Mouse (Mus musculus): ENCODE data around the gene Rbks. TPM values are rescaled to one million over a fixed set of nuclear protein-coding genes. Genes with fewer than 3 reads are reported as not detected.

Gene Rbks
- total RNA-seq, 4 experiments from 2014 or later = 2.7 to 5.1 (median 4.3) TPM

- no peak for DNase-seq (ENCODE audit: low spot score in 2 of 2)
These were observed 69.6 kb downstream of the Rbks start for GRCm38 (mm10) chr5:31627562-31628526.

- DNase-seq (ENCODE audit: low spot score in 2 of 2) = no peak
These were observed 70.3 kb downstream of the Rbks start for GRCm38 (mm10) chr5:31627117-31627516.

- no peak for DNase-seq (ENCODE audit: low spot score in 2 of 2)
These were observed 77.1 kb downstream of the Rbks start for GRCm38 (mm10) chr5:31620326-31620725.

- no peak for DNase-seq (ENCODE audit: low spot score in 2 of 2)
These were observed 82.9 kb downstream of the Rbks start for GRCm38 (mm10) chr5:31614339-31615025.

GRCm38 (mm10) chr5:31613852-31614286, 83.6 kb downstream of the Rbks start:
- DNase-seq (ENCODE audit: low spot score in 2 of 2) = peak; percentile 77 to 86

GRCm38 (mm10) chr5:31611186-31611585, 86.2 kb downstream of the Rbks start:
- no peak for DNase-seq (ENCODE audit: low spot score in 2 of 2)

GRCm38 (mm10) chr5:31610376-31611086, 86.9 kb downstream of the Rbks start:
- DNase-seq (ENCODE audit: low spot score in 2 of 2) = no peak

- peak; percentile 73 to 77 for DNase-seq (ENCODE audit: low spot score in 2 of 2)
These were observed 91.3 kb downstream of the Rbks start for GRCm38 (mm10) chr5:31606151-31606550.

- no peak for DNase-seq (ENCODE audit: low spot score in 2 of 2)
These were observed 93.7 kb downstream of the Rbks start for GRCm38 (mm10) chr5:31603766-31604165.

- peak; percentile 57 to 69 for DNase-seq (ENCODE audit: low spot score in 2 of 2)
These were observed 95.0 kb downstream of the Rbks start for GRCm38 (mm10) chr5:31602377-31602776.

GRCm38 (mm10) chr5:31601162-31601722, 96.2 kb downstream of the Rbks start:
- no peak for DNase-seq (ENCODE audit: low spot score in 2 of 2)

- no peak for DNase-seq (ENCODE audit: low spot score in 2 of 2)
These were observed 98.3 kb downstream of the Rbks start for GRCm38 (mm10) chr5:31599161-31599560.

GRCm38 (mm10) chr5:31598579-31598978, 98.8 kb downstream of the Rbks start:
- DNase-seq (ENCODE audit: low spot score in 2 of 2) = peak in 1 of 2 experiments; percentile 14

- no peak for DNase-seq (ENCODE audit: low spot score in 2 of 2)
These were observed 99.3 kb downstream of the Rbks start for GRCm38 (mm10) chr5:31598121-31598520.

GRCm38 (mm10) chr5:31597430-31597944, 99.9 kb downstream of the Rbks start:
- DNase-seq (ENCODE audit: low spot score in 2 of 2) = no peak

- peak in 1 of 2 experiments; percentile 20 for DNase-seq (ENCODE audit: low spot score in 2 of 2)
These were observed 100.7 kb downstream of the Rbks start, which contains the start of gene Mrpl33 for GRCm38 (mm10) chr5:31596481-31597429. TSS of gene Mrpl33 (plus strand) at chr5:31596935.

GRCm38 (mm10) chr5:31595868-31596267, 101.6 kb downstream of the Rbks start:
- no peak for DNase-seq (ENCODE audit: low spot score in 2 of 2)

GRCm38 (mm10) chr5:31591122-31591521, 106.3 kb downstream of the Rbks start:
- no peak for DNase-seq (ENCODE audit: low spot score in 2 of 2)

- no peak for DNase-seq (ENCODE audit: low spot score in 2 of 2)
These were observed 107.6 kb downstream of the Rbks start for GRCm38 (mm10) chr5:31589711-31590319.
